Mouse (Mus musculus): ENCODE measurements around the gene Slc35e1.
A peak's percentile ranks its signal among the peaks of the same experiment; 100 is the strongest.

Gene Slc35e1

DNA sequence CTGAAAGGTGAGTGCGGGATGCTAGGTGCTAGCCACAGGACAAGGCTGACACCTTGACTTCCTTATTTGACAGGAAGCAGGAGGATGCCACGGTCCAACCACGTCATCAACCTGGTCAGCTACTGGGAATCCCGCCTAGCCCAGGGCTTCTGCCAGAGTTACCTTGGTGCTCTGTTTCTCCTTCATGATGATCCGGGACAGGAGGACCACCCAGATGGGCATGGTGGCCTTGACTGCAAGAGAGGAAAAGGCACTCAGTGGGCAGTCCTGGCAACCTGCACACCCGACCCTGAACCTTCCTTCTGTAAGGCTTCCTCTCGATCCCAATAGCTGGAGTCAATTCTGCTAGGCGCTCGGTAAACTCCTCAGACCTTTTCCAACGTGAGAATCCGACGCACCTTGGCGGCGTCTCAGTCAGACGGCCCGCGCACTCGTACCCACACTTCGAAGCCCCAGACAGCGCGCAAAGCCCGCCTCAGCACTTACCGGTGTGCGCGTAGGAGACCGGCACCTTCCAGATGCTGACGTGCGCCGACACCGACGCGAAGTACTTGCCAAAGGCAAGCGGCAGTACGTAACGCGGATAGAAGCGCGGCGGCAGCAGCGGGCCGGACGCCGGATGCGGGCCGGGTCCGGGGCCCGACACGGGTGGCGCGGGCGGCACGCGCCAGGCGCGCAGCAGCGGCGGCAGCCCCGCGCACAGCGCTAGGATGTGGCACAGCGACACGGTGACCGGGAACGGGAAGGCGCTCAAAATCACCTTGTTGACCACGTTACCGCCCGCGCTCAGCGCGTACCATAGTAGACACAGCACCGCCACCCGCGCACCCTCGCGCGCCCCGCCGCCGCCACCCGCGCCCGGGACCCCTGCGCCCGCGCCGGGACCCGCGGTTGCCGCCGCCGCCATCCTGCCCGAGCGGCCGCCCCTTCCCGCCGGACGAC is at the start of gene Slc35e1:
Slc35e1 (minus strand) TSS at position 935 of the 942 bp plus-strand sequence.
- peak; percentile 29 for DNase-seq

GRCm38 (mm10) chr8:72539234-72539633 is 46.8 kb upstream of the Slc35e1 start:
- peak; percentile 27 for DNase-seq

DNA sequence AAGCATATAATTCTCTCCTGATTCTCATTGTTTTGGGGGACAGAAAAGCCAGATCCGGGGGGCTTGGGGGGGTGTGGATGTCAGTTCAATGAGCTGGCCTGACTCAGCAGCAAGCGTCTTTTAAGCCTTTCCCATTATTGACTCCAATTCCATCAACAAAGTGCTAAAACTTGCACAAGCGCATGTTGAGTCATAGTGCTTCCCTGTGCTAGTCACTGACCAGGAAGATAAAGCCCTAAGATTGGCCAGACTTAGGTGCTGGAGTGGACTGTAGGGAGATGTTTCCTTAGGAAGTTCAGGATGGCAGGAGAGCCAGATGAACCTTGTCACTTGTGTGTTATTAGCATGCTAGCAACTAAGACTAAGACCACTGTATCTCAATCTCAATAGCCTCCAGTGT is 42.5 kb upstream of the Slc35e1 start:
- no peak for DNase-seq

- DNase-seq = no peak
Measured at GRCm38 (mm10) chr8:72532103-72532502, 39.7 kb upstream of the Slc35e1 start.

DNA sequence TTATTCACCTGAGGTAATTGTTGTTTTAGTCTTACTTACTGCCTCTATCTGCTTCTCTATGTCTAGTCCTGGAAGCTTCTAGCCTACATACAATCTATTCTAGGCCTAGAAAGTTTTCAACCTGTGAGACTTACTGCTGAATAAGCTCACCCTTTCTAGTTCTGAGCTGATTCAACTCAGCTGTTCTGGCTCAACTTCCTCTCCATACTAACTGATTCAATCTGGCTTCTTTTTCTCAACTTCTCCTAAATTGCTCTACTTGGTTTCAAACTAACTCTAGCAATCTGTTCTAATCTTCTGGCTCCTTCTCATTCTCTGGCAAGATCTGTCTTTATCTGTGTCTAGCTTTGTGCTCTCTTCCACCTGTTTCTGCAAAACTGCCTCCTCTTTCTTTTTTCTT is 29.5 kb upstream of the Slc35e1 start:
- DNase-seq = no peak

DNA sequence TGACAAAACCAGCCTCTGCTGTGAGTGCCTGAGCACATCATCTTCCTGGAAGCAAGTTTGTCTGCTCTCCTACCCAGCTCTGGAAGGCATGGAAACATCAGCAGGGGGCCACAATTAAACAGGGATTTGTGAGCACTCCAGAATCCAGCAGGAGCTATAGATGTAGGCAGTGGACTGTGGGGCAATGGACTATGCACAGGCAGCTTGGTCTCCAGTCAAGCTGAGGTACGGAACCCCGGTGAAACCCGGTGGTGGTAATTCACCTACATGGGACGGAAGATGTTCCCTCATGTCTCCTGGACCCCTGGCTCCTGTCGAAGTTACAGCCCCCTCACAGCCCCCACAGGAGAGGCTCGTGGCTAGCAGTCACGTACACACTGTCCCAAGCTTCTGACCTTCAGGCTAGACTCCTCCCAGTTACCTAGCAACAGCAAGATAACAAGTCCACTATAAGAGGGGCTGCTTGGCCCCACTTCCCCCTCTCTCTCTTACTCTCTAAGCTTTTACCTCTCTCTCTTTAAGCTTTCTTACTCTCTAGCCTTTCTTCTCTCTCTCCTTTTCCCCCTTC is 25.1 kb upstream of the Slc35e1 start:
- DNase-seq = no peak

- no peak for DNase-seq
Measured at GRCm38 (mm10) chr8:72513158-72513557, 20.7 kb upstream of the Slc35e1 start.

DNA sequence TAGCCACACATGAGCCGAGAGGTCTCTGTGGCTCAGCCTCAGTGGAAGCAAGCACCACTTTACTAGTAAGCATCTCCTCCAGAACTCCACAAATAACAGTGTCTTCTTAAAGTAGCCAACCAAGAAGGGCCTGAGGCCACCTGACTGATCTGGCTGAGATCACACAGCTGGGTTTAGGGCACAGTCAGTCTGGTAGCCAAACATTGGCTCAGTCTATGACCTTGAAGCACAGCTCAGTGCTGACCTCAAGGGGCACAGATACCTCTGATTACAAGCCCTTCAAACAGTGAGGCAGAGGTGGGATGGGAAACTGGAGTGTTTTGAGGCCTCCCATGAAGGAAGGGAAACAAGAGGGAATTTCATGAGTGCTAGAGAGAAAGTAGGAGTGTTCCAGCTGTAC is 20.2 kb upstream of the Slc35e1 start:
- DNase-seq = no peak

DNA sequence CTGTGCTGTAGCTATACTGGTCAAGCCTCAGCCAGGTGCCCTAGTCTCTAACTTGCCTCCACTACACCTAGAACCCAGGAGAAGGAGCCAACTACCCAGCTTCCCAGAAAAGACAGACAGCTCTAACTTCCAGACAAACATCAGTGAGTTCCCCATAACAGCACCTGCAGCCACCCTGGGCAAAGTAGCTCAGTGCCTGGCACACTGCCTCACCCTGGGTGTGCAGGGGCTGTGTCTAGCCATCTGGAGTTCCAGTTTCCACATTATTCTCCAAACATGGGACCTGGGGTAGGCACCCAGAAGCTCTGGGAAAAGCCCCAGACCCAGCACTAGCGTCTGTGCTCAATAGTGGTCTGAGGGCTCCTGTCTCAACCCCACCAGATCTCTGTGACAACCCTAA is 15.1 kb upstream of the Slc35e1 start:
- DNase-seq = no peak

- DNase-seq = no peak
Measured at GRCm38 (mm10) chr8:72504637-72505314, 12.4 kb upstream of the Slc35e1 start.

DNA sequence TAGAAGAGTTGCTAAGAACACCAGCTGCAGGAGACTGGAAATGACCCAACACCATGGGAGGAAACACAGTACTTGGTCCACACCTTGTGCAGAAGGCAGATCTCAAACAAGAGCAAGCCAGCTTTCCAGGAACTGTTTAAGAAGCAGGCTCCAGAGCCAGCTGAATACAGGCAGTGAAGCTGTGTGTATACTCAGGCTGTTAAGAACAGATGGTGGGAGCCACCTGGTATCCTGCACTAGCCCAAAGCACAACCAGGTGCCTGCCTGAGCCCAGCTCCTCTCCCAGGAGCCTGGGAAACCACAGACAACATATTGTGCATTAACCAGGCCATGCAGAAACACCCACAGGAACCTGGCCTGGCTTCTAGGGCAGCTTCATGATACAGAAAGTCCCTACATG is 11.7 kb upstream of the Slc35e1 start:
- DNase-seq = no peak

DNA sequence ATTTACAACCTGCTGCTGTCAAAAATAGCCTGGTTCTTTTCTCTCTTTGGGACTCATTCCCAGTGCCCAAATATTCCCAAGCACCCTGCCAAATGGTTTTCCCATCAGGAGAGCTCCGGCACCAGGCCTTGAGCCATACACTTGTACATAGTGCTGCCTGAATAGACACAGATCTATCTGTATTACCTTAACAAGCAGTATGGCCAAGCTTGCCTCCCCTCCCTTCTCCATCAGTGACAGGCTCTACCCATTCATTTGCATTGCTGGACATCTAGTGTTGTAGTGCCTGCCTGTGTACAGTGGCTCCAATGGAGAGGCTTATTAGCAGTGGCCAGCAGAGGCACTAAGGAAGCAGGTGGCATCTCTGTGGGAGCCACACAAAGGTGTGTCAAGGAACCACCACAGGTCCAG is 8.1 kb upstream of the Slc35e1 start:
- DNase-seq = no peak

DNA sequence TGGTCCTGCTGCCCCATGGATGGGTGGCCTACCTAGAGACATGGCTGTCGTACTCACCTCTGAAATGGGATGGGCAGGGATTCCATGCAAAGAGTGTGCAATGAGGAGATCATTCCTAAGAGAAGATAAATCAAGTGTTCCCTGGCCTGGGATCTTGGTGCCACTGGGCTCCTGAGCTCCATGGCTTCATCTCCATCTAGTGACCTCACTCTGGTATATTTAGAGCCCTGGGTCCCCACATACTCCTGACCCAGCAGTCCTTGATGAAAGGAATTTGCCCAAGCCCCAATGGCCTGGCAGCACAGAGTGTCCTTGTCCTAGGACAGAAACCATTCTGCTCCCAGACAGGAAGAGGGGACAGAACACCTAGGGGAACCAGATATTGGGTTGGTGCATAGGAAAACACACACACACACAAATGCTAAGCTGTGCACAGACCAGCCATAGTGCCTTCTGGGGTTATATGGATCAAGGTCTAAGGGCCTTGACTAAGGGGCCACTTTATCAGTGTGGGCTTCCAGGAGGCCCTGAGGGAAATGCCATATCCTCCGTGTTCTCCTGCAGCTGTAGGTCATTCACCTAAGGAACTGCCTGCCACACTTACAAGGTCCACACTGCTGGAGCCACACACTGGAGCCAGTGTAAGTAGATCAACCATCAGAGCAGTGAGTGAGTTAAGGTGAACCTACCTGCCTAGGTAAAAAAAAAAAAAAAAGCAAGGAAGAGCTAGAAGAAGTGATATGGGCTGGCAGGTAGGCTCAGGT is 7.3 kb upstream of the Slc35e1 start:
- no peak for DNase-seq

GRCm38 (mm10) chr8:72498527-72498926 is 6.1 kb upstream of the Slc35e1 start:
- DNase-seq = no peak

GRCm38 (mm10) chr8:72497911-72498310 is 5.5 kb upstream of the Slc35e1 start:
- DNase-seq = no peak

GRCm38 (mm10) chr8:72496217-72496616 is 3.8 kb upstream of the Slc35e1 start:
- no peak for DNase-seq

DNA sequence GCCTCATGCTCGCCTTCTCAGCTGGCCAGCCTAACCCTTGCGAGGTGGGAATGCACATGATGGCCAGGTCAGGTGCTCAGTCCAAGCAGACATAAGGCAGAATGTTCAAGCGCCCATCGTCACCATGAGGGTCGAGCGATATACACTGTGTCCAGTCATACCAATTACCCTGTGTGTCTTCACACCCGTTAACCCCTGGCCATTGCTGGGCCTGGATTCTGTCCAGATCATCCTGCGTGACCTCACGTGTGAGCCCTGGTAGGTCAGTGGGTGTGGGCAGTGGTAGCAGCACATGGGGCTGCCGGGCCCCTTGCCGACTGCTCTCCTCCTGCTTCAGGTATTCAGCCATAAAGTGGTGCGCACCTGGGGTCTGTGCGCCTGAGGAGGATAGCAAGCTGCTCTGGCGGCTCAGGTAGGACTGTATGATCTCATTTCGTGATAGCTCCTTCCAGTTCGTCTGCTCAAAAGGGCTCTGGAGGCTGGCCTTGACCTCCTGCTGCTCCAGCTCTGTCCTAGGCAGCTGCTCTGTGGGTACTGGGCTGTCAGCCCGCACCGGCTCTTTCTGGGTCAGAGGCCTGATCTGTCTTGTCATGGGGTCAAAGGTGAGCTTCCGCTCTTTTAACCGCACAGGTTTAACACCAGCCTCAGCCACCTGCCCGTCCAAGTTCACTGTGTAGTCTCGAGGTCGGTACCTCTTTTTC is 3.1 kb upstream of the Slc35e1 start:
- no peak for DNase-seq

- DNase-seq = no peak
Measured at GRCm38 (mm10) chr8:72493381-72493780, 967 bp upstream of the Slc35e1 start.

DNA sequence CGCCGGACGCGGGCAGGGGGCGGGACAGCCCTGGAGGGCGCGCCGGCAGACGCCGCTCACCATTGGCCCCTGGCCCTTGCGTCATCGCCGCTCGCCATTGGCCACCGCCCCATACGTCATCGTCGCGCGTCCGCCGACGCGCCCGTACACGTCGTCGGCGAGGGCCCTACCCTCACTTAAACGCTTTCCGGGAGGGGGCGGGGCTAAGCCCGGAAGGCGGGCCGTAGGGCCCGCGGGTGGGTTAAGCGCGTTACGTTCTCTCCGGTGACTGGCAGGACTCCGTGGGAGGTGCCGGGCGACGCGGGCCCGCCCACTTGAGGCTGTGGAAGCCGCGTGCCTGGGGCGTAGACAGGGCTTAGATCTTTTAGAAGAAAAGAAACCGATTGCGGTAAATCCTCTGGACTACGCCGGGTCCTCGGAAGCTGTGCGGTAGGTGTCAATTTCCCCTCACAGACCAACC is 238 bp upstream of the Slc35e1 start:
- DNase-seq = peak; percentile 100

- DNase-seq = no peak
Measured at GRCm38 (mm10) chr8:72491017-72491416, 1.4 kb downstream of the Slc35e1 start.

GRCm38 (mm10) chr8:72487014-72487413 is 5.4 kb downstream of the Slc35e1 start:
- no peak for DNase-seq
